Mouse (Mus musculus) bone marrow, adult 2 months (tissue): ENCODE measurements around the gene Ptprg. TPM values are rescaled to one million over a fixed set of nuclear protein-coding genes. Genes with fewer than 3 reads are reported as not detected.

Source experiments
- H3K27ac ChIP-seq: fragments of 200-500 bp; 2 replicates; pipeline ENCODE4 v1.5.1; 2012; ENCODE audit warnings: low read depth, mild to moderate bottlenecking, control low read depth, inconsistent platforms, low read length; ENCODE audit not compliant: control insufficient read depth, poor library complexity, insufficient read depth
- H3K4me1 ChIP-seq: fragments of 200-500 bp; 2 replicates; pipeline ENCODE4 v1.6.1; 2011; ENCODE audit warnings: low read length; ENCODE audit not compliant: control insufficient read depth, insufficient read depth
- H3K4me3 ChIP-seq: fragments of 200-500 bp; replicated peaks from 2 replicates; pipeline ENCODE3; 2011; ENCODE audit warnings: mild to moderate bottlenecking, low read depth, low read length, control low read depth; ENCODE audit not compliant: control insufficient read depth
- CTCF ChIP-seq: fragments of 200-500 bp; IDR thresholded peaks from 2 replicates; pipeline ENCODE4 v1.5.1; 2011; ENCODE audit warnings: low read length, control low read depth; ENCODE audit not compliant: control insufficient read depth, insufficient read depth
- POLR2A ChIP-seq: fragments of 200-500 bp; IDR thresholded peaks from 2 replicates; pipeline ENCODE4 v1.6.1; 2011; ENCODE audit warnings: low read depth, mild to moderate bottlenecking, control low read depth, low read length, borderline replicate concordance; ENCODE audit not compliant: control insufficient read depth
- whole genome bisulfite sequencing: fragments of 180-500 bp; shearing (Covaris S2); methylation state at CpG from one replicate; pipeline ENCODE4 v1.1.7; 2018; 5-methylcytosine and 5-hydroxymethylcytosine counted together
- polyA plus RNA-seq: library from polyadenylated mRNA; stranded (reverse); fragments of >200 nt; gene quantifications from 2 replicates; pipeline ENCODE4 v1.2.4, GENCODE M21; 2011; ENCODE audit warnings: low replicate concordance; ENCODE audit not compliant: missing spikeins, insufficient read depth, insufficient read length

Ptprg gene
- polyA plus RNA-seq, 1 experiment = 0.27 TPM

GRCm38 (mm10) chr14:11857928-11858481, 304.7 kb downstream of the Ptprg start:
- H3K4me1 ChIP-seq = no peaks in the 10 kb centered on the region
- 64% methylated on average over 3 of the region's 3 CpGs for WGBS
- H3K27ac ChIP-seq = no peak overlapping the region
- H3K4me3 ChIP-seq = no peak overlapping the region
- TF ChIP-seq CTCF = no peak
- TF ChIP-seq POLR2A = no peak

DNA sequence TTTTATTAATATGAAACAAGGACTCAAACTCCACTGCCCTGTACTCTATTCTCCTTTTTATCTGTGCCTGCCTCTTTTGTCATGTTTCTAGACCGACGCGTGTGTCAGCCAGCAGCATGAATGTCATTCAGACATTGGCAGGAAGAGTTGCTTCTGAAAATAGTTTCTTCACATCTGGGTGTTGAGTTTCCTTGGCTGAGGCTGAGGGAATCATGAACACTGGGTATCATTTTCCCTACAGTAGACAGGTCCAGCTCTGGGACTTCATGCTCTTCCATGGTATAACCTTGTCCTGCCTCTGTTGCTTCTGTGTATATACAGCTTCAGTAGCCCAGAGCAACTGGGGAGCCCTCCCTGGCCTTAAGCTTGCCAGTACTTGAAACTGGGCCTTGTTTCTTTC, 310.0 kb downstream of the Ptprg start:
- no peak overlapping the region for H3K4me3 ChIP-seq
- no peaks in the 10 kb centered on the region for H3K4me1 ChIP-seq
- TF ChIP-seq POLR2A (no peak), CTCF (no peak)
- no peak overlapping the region for H3K27ac ChIP-seq
- WGBS = 83% methylated on average over 3 of the region's 3 CpGs

GRCm38 (mm10) chr14:11864840-11865239, 311.5 kb downstream of the Ptprg start:
- H3K4me3 ChIP-seq = no peak overlapping the region
- 70% methylated on average over 3 of the region's 3 CpGs for WGBS
- TF ChIP-seq CTCF = no peak
- no peak for TF ChIP-seq POLR2A
- no peaks in the 10 kb centered on the region for H3K4me1 ChIP-seq
- H3K27ac ChIP-seq = no peak overlapping the region

DNA sequence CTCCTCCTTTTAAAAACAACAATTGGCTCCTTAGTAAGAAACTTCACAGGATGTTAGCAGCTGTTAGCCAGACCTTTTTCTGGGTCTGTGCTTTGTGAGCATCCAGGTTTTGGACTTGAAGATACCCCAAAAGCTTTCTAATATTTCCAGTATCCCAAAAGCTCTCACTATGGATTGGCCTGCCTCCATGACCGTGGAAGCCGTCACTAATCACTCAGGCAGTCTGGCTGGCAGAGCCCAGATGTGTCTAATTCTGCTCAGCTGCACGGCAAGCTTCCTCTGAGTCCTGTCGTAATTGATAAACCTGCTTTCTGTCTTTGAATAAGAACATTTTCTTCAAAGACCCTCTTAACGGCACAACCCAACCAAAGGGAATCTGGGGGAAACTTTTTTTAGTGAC, 312.0 kb downstream of the Ptprg start:
- TF ChIP-seq CTCF (no peak), POLR2A (no peak)
- H3K27ac ChIP-seq = no peak overlapping the region
- no peak overlapping the region for H3K4me3 ChIP-seq
- WGBS = 76% methylated on average over 5 of the region's 5 CpGs
- no peaks in the 10 kb centered on the region for H3K4me1 ChIP-seq

GRCm38 (mm10) chr14:11865872-11866271, 312.5 kb downstream of the Ptprg start:
- no peaks in the 10 kb centered on the region for H3K4me1 ChIP-seq
- WGBS = 75% methylated on average over 6 of the region's 6 CpGs
- TF ChIP-seq POLR2A (no peak), CTCF (no peak)
- no peak overlapping the region for H3K4me3 ChIP-seq
- no peak overlapping the region for H3K27ac ChIP-seq

GRCm38 (mm10) chr14:11866416-11866815, 313.1 kb downstream of the Ptprg start:
- Histone ChIP-seq H3K27ac (no peak overlapping the region), H3K4me1 (no peaks in the 10 kb centered on the region), H3K4me3 (no peak overlapping the region)
- TF ChIP-seq POLR2A (no peak), CTCF (no peak)
- 82% methylated on average over 7 of the region's 7 CpGs for WGBS

GRCm38 (mm10) chr14:11868636-11869035, 315.3 kb downstream of the Ptprg start:
- Histone ChIP-seq H3K4me1 (no peaks in the 10 kb centered on the region), H3K27ac (no peak overlapping the region), H3K4me3 (no peak overlapping the region)
- TF ChIP-seq POLR2A = no peak
- no peak for TF ChIP-seq CTCF
- WGBS = 39% methylated on average over 6 of the region's 6 CpGs

GRCm38 (mm10) chr14:11871752-11872344, 318.5 kb downstream of the Ptprg start:
- Histone ChIP-seq H3K27ac (no peak overlapping the region), H3K4me1 (no peaks in the 10 kb centered on the region), H3K4me3 (no peak overlapping the region)
- 70% methylated on average over 8 of the region's 8 CpGs for WGBS
- no peak for TF ChIP-seq POLR2A

DNA sequence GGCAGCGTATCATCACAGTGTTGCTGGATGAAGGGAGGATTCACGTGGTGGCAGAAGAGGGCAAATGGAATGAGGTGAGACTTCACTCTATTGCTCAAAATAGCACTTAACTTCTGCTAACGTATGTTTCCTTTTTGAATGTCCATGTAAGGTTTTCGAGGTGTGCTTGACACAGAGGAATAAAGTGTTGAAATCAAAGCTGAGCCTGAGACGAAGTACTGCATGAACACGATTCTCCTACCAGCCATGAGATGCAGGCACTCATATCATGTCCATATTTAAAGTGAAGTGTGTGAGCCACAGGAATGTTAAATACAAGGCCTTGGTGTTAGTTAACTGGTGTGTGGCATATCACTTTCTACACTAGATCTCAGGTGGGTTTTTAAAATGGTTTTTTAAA, 320.9 kb downstream of the Ptprg start:
- H3K4me3 ChIP-seq = no peak overlapping the region
- TF ChIP-seq POLR2A (no peak), CTCF (no peak)
- no peaks in the 10 kb centered on the region for H3K4me1 ChIP-seq
- WGBS = 77% methylated on average over 6 of the region's 6 CpGs
- no peak overlapping the region for H3K27ac ChIP-seq
